In the genomic region with DNA sequence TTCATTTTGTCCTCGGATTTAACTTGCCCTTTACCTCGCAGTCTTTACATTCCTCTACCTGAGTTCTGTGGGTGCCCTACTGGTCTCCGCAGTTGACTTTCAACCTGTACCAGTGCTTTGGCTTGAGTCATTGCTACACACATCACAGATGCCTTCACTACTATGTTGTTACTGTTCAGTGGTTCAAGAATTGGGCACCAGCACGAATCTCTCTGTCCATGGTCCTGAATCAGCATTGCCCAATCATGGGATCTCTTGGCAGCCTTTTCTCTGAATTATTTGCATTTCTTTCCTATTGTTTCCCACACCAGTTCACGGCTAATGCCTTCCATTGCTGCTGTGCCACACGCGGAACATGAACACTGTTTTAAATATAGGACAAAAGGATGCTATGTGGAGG, we compare ENCODE assay signal across 10 mouse cellular contexts. TPM values are rescaled to one million over a fixed set of nuclear protein-coding genes. Genes with fewer than 3 reads are reported as not detected.
DNase-seq lines count a peak whose midpoint lies in the region; ATAC-seq lines count a peak whose summit lies in the region.
"Had no signal": no experiment of that assay in that cellular context is flagged by ENCODE, and none has a peak within 500 bp of the region (broad histone marks: within the 10 kb centered on the region; RNA-seq: fewer than 3 reads in every experiment).

No protein-coding gene starts in this region.

- H3K36me3 ChIP-seq in liver, embryonic 12.5 days: no peaks in the 10 kb centered on the region
- H3K36me3 ChIP-seq: embryonic facial prominence, embryonic 13.5 days; neural tube, embryonic 12.5 days had no signal

- H3K4me1 ChIP-seq in liver, embryonic 12.5 days: no peaks in the 10 kb centered on the region
- H3K4me1 ChIP-seq: embryonic facial prominence, embryonic 13.5 days; neural tube, embryonic 12.5 days had no signal

- H3K4me2 ChIP-seq in liver, embryonic 12.5 days: no peak overlapping the region
- H3K4me2 ChIP-seq: embryonic facial prominence, embryonic 13.5 days; neural tube, embryonic 12.5 days had no signal

- no peak overlapping the region for H3K4me3 ChIP-seq in liver, embryonic 12.5 days
- H3K4me3 ChIP-seq: embryonic facial prominence, embryonic 13.5 days; neural tube, embryonic 12.5 days had no signal

- DNase-seq in liver: peak; percentile 45
- peak; percentile 87 for DNase-seq in adipocyte (ENCODE audit: low spot score)
- peak; percentile 4 to 7 for DNase-seq in heart, postnatal 36 days
- peak; percentile 3 to 10 for DNase-seq in lung, adult 18-20 months
- peak; percentile 51 for DNase-seq in yolk sac, embryonic 10.5 days (ENCODE audit: low spot score)
- no peak for DNase-seq in layer of hippocampus, adult 9-11 months
- DNase-seq in cerebellum, adult 11 months: no peak

- intact Hi-C loops in heart, postnatal 36 days (cut with DNase I): no loop called here

- no peak overlapping the region for H3K9ac ChIP-seq in liver, embryonic 12.5 days
- H3K9ac ChIP-seq: embryonic facial prominence, embryonic 13.5 days; neural tube, embryonic 12.5 days had no signal

- no peaks in the 10 kb centered on the region for H3K9me3 ChIP-seq in liver, embryonic 12.5 days (replicated peaks)

- no peaks in the 10 kb centered on the region for H3K27me3 ChIP-seq in liver, embryonic 12.5 days (replicated peaks)
- H3K27me3 ChIP-seq: embryonic facial prominence, embryonic 13.5 days; neural tube, embryonic 12.5 days had no signal

- no peak for ATAC-seq in liver, embryonic 12.5 days

- no peak overlapping the region for H3K27ac ChIP-seq in liver, embryonic 12.5 days
- H3K27ac ChIP-seq: embryonic facial prominence, embryonic 13.5 days; neural tube, embryonic 12.5 days had no signal

- 43% methylated on average over 7 of the region's 7 CpGs for WGBS in liver, embryonic 12.5 days (ENCODE audit: insufficient replicate concordance)

RNA-seq across cellular contexts. Expression of a gene that starts 30.8 kb away (rescaled TPM):
- 38.5 and 44.6 TPM in 2 replicates for polyA plus RNA-seq in liver, embryonic 12.5 days (2016; fragmentation: Nextera tagmentation; extraction: Ambion mirVana)
- 1 to 10 TPM; 6.7 to 8.3 TPM for total RNA-seq in heart, postnatal 36 days (2021)

Comparison
In these comparisons a context has a peak if more than half of its experiments do, and no peak if none do; other contexts are left out.
1. DNase-seq: peak in liver (single experiment), adipocyte (single experiment), heart, postnatal 36 days (2 of 2), lung, adult 18-20 months (2 of 2) and yolk sac, embryonic 10.5 days (single experiment); none in layer of hippocampus, adult 9-11 months (single experiment) and cerebellum, adult 11 months (single experiment).